Mouse (Mus musculus) neutrophil, adult 83 days (primary cell): ENCODE data around the gene Olfr972. TPM values are rescaled to one million over a fixed set of nuclear protein-coding genes. Genes with fewer than 3 reads are reported as not detected.

Experiments used
- total RNA-seq, 2 experiments: library from RNA; stranded (reverse); gene quantifications; one replicate each; pipeline ENCODE4 v1.2.4; 2023

Gene Olfr972
- not detected for total RNA-seq

DNA sequence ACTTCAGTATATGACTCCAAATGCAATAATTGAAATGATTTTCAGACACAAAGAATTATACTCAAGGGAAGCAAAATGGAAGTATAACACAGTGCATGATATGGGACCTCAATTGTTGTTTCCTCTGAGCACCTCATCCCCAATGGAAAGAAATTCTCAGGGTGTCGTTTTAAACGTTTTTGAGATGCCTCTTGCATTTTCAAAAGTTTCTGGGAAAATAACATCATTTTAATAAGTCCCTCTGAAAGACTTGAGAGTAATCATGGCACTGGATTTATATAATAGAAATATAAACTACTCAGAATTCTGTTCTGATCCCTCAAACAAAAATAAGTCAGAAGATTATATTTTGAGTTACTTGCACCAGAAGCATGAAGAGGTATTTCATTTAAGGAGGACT, at the start of gene Olfr972:
Gene Olfr972 (plus strand): TSS at position 301 of the 400 bp plus-strand sequence.

DNA sequence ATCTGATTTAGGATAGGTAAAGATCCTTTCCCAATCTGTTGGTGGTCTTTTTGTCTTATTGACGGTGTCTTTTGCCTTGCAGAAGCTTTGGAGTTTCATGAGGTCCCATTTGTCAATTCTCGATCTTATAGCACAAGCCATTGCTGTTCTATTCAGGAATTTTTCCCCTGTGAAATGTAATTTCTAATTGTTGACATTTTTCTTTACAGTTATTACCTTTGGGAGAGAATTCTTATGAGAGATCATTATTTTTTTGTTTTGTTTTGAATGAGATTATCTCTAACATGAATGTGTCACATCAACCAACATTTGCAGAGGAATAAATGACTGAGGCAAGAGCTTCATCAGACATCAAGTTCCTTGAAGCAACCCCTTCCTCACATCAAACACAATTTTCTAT, 29.6 kb upstream of the Olfr972 start, which contains the start of gene Olfr971:
Gene Olfr971 (plus strand): TSS at position 301 of the 400 bp plus-strand sequence.

GRCm38 (mm10) chr9:39907036-39907435, 40.8 kb downstream of the Olfr972 start, which contains the start of gene Olfr229:
Gene Olfr229 (plus strand): TSS chr9:39907336.

Other genes with a start within 250 kb of the Olfr972 start
- not detected for gene Olfr960, start 245.0 kb upstream of the Olfr972 start, total RNA-seq
- not detected for gene Olfr961, start 221.3 kb upstream of the Olfr972 start, total RNA-seq
- not detected for gene Olfr963, start 199.2 kb upstream of the Olfr972 start, total RNA-seq
- not detected for gene Olfr149, start 159.3 kb upstream of the Olfr972 start, total RNA-seq
- gene Olfr965, start 155.1 kb upstream of the Olfr972 start, total RNA-seq, result not detected
- gene Olfr150, start 135.4 kb upstream of the Olfr972 start, total RNA-seq, result not detected
- not detected for gene Olfr967, start 120.2 kb upstream of the Olfr972 start, total RNA-seq
- not detected for gene Olfr968, start 83.2 kb upstream of the Olfr972 start, total RNA-seq
- gene Olfr969, start 75.5 kb upstream of the Olfr972 start, total RNA-seq, result not detected
- not detected for gene Olfr970, start 57.6 kb upstream of the Olfr972 start, total RNA-seq
- not detected for gene Olfr971, start 29.5 kb upstream of the Olfr972 start, total RNA-seq
- not detected for gene Olfr229, start 40.9 kb downstream of the Olfr972 start, total RNA-seq
- not detected for gene Olfr974, start 71.1 kb downstream of the Olfr972 start, total RNA-seq
- not detected for gene Olfr975, start 85.6 kb downstream of the Olfr972 start, total RNA-seq
- gene Olfr976, start 94.7 kb downstream of the Olfr972 start, total RNA-seq, result not detected
- not detected for gene Olfr978, start 125.7 kb downstream of the Olfr972 start, total RNA-seq
- gene Olfr979, start 137.0 kb downstream of the Olfr972 start, total RNA-seq, result not detected
- not detected for gene Olfr980, start 143.2 kb downstream of the Olfr972 start, total RNA-seq
- gene Olfr981, start 155.0 kb downstream of the Olfr972 start, total RNA-seq, result not detected
- gene Olfr982, start 207.4 kb downstream of the Olfr972 start, total RNA-seq, result not detected
- gene Olfr983, start 227.2 kb downstream of the Olfr972 start, total RNA-seq, result not detected
- gene Olfr984, start 247.8 kb downstream of the Olfr972 start, total RNA-seq, result under 1 TPM in 1 of 2 experiments, not detected in 1; 0.13 TPM